Mouse (Mus musculus) MN1 (cell line): ENCODE data around the gene Rmnd5b.

Experiments
- DNase-seq: peaks from one replicate; pipeline ENCODE4 v3.0.0-alpha.2; 2016; ENCODE audit warnings: low spot score

The Rmnd5b gene

DNA sequence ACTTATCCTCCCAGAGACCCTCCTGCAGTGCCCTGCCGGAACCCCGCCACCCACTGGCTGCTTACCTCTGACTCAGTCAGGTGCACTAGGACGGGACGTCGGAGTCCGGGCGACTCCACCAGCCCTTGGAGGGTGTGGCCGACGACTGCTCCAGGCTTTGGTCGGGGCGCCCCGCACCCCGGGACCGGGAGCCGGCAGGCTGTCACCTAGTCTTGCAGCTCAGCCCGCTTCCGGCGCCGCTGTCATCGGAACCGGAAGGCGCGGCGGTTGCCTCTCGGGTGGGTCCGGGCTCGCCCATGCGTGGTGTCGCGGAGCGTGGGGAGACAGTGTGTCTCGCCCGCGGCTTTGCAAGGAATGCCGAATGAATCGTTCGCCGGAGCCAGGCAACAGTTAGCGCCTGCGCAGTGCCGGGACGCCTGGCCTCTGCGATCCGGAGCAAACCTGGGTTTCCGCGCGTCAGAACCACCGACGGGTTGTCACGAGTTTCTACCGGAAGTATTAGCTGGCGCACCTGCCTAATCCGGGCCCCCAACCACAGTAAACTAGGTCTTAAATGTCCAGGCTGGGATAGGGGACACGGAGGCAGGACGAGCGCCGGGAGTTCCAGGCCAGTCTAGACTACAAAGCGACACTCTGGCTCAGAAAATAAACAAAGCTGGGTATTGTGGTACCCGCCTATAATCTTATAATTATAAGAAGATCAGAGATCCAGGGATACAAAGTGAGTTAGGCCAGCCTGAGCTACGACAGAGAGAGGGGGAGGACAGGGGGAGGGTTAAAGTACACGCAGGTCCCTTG lies at the start of gene Rmnd5b:
Rmnd5b (minus strand) TSS at position 372 of the 798 bp plus-strand sequence.
- peak; percentile 93 for DNase-seq

DNA sequence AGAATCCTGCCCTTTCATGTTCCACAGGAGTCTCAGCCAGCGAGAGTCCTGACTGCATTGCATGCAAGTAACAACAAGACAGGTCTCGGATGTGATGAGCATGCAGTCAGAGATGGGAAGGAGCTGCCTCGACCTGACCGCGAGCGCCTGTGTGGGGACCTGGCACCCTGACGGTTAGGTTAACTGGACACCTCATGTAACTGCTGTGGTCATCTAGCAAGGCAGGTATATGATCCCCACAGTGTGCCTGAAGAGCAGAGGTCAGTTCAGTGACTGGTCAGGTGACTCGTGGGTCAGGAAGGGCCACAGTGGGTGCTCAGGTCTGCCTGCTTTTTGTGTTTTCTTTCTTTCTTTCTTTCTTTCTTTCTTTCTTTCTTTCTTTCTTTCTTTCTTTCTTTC lies 46.3 kb upstream of the Rmnd5b start:
- no peak for DNase-seq

DNA sequence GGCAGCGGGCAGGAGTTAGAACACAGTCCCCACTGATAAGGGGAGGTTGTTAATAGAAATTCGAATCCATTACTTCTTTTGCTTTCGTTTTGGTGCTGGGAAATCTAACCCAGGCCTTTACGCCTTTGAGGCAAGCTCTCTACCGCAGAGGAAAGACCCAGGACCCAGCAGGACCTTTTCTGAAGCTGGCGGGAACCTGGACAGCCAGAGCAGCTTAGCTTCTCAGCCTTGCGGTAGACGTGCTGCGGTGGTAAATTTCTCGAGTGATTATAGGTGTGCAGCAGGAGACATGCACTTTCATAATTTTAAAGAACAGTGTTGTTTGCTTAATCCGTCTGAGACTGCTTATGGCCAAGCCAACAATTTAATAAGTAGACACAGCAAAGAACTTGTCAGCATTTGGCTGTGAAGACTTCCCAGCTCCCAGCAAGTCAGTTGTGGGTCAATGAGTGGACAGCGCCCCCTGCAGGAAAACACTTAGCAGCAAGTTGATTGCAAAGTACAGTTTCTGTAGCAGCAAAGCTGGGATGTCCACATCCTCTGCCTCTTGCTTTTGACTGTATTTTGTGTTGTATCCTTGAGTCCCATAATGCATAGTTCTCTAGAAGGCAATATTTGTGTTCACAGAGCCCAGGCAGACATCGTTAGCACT lies 45.8 kb upstream of the Rmnd5b start:
- DNase-seq = peak; percentile 90

DNA sequence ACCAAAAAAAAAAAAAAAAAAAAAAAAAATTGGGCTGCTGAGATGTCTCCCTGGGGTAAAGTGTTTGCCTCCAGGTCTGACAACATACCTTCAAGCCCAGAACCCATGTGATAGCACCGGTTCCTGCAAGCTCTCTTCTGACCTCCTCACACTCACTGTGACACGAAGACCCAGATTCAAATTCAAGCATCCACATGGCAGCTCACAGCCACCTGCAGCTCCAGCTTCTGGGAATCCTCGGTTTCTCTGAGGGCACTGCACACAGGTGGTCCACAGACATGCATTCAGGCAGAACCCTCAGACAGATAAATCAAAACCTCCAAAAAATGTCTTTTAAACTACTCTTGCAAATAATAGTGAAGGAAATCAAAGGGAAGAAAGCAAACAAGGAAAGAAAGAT lies 43.8 kb upstream of the Rmnd5b start:
- no peak for DNase-seq

DNA sequence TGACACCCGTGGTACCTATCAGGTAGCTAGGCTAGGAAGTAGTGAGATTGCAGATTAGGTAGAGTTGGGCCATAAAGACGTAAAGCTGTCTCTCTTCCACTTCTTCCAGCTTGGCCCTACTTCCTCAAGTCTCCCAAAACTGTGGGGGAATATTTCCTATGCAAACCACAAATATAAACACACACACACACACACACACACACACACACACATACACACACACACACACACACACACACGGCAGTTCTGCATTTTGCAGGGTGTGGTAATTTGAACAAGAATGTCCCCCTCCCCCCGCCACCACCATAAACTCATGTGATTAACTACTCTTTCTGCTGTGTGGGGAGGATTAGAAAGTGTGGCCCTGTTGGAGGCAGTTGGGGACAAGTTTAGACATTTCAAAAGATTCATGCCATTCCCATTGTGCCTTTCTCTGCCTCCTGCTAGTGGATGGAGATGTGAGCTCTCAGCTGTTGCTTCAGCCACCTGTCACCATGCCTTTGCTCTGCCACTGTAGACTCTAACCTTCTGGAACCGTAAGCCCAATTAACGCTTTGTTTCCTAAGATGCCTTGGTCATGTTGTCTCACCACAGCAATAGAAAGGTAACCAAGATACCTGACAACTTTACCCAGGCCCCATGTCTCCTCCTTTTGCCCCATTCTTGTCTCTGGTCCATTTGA lies 42.2 kb upstream of the Rmnd5b start:
- no peak for DNase-seq

DNA sequence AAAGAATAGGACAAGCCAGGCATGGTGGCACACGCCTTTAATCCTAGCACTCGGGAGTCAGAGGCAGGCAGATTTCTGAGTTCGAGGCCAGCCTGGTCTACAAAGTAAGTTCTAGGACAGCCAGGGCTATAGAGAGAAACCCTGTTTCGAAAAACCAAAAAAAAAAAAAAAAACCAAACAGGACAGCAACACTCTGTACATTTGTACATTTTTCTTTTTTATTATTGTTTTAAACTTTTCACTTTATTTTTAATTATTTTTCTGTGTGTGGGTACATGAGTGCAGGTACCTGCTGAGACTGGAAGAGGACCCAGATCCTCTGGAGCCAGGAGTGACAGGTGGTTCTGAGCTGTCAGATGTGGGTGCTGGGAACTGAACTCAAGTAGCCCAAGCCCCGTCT lies 39.7 kb upstream of the Rmnd5b start:
- no peak for DNase-seq

DNA sequence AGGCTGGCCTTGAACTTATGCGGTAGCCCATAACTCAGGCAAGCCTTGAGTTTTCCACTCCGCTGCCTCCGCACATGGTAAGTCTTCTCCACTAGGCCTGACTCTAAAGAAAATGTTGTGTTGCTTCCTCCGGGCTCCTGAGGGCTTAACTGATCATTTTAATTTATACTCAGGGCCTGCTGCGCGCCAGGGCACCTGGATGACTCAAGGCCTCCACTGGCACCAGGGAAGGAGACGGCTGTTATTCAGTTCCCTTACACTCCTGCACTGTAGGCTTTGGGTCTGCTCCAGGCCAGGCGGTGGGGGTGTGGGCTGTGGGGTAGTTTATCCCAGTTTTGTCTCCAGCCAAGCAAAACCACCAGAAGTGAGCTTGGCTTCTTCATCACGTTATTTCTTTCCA lies 37.6 kb upstream of the Rmnd5b start:
- DNase-seq = peak; percentile 51

DNA sequence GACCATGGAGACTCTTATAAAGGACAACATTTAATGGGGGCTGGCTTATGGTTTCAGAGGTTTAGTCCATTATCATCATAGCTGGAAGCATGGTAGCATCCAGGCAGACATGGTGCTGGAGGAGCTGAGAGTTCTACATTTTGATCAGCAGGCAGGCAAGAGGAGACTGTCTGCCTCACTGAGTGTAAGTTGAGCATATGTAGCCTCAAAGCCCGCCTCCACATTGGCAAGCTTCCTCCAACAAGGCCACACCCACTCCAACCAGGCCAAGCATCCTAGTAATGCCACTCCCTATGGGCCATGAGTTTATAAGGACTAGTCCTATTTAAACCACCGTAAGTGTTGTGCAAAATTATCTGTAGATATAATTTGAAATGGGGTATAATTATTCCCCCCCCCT lies 35.7 kb upstream of the Rmnd5b start:
- DNase-seq = peak; percentile 51

DNA sequence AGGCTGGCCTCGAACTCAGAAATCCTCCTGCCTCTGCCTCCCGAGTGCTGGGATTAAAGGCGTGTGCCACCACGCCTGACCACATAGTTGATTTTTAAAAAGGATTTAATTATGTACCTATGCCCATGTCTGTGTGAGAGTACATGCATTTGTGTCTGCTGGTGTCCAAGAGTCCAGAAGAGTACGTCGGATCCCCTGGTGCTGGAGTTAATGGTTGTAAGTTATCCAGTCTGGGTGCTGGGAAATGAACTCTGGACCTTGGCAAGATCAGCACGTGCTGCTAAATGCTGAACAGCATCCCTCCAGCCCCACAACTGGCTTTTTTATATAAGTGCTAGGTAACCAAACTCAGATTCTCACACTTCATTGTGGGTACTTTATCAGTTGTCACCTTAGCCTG lies 35.1 kb upstream of the Rmnd5b start:
- DNase-seq = no peak

DNA sequence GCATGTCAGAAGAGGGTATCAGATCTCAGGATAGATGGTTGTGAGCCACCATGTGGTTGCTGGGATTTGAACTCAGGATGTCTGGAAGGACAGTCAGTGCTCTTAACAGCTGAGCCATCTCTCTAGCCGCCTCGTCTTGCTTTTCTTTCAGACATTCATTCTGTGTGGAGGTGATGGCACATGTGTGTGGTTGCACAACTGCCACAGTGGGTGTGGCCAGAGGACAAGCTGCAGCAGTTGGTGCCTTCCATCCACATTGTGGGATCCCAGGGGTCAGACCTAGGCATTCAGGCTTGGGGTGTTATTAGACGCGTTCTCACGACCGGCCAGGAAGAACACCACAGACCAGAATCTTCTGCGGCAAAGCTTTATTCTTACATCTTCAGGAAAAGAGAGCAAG lies 29.1 kb upstream of the Rmnd5b start:
- peak; percentile 26 for DNase-seq

DNA sequence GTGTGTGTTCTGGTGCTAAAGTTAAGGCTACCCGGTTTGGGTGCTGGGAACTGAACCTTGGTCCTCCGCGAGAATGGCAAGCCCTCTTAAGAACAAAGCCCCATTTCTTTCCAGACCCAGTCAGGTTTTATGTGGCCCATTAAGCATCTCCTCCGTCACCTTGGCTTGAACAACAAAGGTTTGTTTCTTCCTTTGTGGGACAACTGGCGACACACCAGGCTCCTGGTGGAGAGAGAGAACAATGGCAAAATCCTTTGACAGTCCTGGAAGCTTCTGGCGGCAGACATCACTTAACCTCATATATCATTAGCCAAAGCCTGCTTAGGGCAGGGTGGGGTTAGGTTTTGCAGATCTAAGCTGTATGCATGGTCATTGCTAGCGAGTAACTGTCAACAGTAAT lies 26.9 kb upstream of the Rmnd5b start:
- DNase-seq = peak; percentile 36

DNA sequence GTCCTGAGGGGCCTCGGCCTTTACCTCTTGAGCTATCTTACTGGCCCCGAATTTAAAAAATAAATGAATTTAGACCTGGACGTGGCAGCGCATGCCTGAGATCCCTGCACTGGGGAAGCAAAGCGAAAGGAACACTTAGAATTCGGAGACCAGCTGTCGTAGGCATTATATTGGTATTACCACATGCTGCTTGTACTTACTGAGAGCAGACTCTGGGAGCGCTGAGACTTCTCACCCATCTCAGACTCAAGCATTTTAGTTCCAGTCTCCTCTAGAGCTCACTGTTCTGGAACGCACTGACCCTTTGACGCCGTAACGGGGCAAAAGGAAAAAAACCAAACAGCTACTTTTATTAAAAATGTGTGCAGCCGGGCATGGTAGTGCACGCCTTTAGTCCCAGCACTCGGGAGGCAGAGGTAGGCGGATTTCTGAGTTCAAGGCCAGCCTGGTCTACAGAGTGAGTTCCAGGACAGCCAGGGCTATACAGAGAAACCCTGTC lies 26.2 kb upstream of the Rmnd5b start:
- peak; percentile 35 for DNase-seq

DNA sequence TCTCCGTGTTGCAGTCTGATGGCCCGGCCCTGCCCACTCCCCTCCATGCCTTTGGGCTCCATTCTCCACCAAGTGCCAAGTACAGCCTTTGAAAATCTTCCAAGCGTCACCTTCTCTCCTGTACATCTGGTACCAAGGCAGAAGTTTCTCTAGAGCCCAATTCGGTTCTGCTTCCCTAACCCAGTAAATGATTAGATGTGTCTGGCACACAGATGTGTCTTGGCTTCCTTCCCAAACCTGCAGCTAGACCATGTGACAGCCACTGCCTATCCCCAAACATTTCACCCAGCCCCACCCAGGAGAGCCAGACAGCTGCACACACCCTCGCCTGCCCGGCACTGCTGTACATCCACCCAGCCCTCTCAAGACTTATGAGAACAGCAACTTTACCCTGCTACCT lies 23.0 kb upstream of the Rmnd5b start:
- DNase-seq = peak; percentile 74

DNA sequence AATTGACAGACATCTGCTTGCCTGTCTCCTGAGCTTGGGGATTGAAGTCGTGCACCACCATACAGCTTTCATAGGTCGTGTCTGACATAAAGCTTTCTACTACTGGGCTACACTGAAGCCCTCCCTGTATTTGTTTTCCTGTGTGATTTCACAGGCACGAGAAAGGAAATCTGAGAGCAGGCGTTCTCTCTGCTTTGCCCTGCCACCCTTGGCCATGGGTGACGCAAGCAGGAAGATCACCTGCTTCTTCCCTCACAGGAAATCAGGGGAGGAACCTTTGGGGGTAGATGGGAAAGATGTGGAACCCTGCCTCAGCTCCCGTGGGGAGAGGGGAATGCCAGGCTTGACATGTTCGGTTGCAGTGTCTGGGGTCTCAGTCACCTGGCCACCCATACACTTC lies 22.6 kb upstream of the Rmnd5b start:
- DNase-seq = peak; percentile 41

DNA sequence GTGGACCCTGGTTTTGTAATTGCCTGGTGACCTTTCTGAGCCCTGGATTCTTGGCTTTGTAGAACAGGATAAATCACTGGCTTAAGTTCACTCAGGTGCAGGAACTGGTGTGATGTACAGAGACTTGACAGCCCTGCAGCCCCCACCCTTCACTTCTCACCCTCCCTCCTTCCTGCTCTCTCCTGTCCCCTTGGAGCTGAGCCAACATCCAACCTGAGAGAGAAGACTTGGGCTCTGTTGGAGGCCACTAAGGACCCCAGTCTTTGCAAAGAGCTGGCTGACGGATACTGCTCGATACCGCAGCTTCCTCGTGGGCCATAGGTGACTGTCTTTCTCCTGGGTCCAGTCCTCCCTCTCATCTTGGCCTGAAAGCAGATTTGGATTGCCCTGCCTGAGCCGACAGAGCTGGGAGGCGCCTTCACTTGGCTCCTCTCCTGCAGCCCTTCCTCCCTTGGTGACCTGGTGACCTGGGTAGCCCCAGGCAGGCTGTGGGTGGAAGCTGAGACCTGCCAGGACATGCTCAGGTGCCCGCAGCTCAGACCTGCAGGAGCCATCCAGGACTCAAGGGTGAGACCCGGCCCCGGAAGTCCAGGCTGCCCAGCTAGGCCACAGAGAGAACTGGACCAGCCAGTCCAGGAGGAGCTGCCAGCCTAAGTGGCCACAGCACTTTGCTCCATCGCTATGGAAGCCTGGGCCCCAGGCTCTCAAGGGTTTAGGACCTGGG lies 21.3 kb upstream of the Rmnd5b start:
- no peak for DNase-seq

DNA sequence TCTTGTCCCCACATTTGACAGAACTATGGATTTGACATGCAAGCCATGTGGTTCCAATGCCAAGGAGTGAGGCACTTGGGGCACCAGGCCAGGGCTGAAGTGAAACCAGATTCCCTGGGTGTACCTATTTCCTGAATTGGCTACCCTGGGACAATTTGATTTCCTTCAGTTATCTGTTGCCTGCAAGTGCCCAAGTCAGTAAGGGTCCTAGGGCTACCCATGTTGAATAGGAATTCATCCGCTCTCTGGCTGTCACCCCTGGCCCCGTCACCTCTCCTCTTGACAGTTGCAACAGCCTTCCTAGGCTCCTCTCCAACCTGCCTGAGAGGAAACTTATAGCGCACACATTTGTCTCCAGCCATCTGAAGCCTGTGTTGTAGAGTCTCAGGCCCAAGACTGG lies 19.2 kb upstream of the Rmnd5b start:
- DNase-seq = no peak

DNA sequence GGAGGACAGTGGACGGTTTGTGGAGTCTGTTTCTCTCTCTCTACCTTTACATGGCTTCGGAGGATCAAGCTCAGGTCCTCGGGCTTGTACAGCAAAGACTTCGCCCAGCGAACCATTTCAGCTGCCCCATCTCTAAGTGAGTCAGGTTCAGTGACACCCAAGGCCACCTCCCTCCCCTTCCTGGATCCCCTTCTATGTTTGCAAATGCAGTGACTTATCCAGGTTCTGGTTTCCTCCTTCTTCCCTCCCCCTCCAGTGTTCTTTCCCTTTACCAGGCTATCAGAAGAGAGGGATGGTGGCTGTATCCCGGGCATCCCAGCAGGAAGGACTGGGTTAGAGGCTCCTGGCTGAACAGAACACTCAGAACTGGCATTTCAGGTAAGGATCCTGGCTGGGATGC lies 18.0 kb upstream of the Rmnd5b start:
- no peak for DNase-seq

DNA sequence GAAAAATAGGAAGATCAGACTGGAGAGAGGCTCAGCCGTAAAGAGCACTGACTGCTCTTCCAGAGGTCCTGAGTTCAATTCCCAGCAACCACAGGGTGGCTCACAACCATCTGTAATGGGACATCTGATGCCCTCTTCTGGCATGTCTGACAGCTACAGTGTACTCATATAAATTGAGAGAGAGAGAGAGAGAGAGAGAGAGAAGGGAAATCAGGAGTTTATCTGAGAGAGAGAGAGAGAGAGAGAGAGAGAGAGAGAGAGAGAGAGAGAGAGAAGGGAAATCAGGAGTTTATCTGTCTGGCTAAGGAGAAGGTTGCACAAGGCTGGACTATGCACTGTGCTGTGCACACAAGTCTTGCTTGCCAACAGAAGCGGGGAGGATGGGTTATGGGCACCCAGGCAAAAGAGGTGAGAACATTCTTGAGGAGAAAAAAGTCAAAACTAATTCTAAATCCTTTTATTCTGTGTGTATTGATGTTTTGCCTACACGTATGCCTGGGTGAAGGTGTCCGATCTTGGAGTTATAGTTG lies 17.3 kb upstream of the Rmnd5b start:
- no peak for DNase-seq

DNA sequence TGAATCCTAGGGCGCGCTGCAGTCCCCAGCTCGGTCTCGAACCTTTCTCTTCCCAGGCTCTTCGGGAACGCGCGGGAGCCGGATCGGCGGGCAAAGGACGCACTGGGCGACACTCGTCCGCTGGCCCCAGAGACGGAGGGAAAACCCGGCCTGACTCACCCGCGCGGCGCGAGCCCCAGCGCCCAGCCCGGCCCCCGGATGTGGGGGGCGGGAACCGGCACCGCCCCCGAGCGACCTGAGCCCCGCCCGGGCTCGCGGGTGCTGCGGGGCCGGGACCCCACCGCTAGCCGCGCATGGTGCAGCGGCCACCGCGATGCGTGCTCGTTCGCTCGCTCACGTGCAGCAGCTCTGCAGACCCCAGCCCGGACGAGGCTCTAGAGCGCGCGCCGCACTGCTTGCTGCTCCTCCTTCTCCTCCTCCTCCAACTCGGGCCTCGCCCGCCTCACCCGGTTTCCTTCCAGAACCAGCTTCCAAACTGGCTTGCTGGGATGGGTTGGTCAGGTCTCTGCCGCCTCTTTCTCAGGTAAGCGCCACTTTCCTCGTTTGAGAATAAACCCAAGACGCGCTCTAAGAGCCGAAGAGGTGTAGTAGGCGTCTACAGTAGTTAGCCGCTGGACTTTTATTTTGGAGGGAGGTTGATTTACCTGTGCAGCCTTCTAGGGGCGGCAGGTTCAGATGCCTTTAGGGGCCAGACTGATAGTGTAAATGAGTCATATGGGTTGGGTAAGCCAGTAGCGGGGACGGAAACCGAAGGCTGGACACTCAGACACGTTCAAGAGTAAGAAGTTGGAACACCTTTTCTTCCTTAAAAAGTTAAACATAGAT lies 15.2 kb upstream of the Rmnd5b start, which contains the start of the genes N4bp3 and D930048N14Rik:
N4bp3 (minus strand) TSS at position 152 of the 825 bp plus-strand sequence.
D930048N14Rik (plus strand) TSS at position 264 of the 825 bp plus-strand sequence.
- DNase-seq = no peak

DNA sequence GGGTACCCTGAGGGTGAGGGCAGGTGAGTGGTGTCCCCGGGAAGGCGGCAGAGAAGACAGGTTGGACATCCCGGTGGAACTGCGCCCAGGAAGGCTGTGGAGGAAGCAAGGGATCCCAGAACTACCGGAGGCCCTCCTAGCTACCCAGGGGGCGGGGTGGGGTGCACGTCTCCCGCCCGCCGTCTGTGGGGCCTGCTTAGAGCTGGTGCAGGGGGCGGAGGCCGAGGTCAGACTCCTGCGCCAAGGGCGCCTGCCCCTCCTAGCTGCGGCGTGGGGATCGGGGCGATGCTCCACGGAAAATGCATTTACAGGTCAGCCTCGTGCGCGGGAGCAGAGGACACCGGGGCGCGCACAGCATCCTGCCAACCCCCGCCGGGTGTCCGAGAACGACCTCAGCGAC lies 14.6 kb upstream of the Rmnd5b start:
- DNase-seq = no peak

DNA sequence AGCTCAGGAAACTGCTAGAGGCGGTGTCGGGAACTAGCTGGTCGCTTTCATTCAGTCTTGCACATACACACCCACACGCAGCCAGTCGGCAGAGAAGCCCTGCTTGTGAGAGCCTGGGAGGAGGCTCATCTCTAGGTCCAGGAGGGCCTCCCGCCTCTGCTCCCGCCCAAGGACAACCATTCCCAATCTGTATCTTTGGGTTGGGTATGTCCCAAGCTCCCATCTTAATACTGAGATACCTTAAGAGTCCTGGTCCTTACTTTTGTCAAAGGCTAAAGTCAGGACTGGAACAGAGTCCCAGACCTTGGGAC lies 14.1 kb upstream of the Rmnd5b start:
- no peak for DNase-seq
